Mouse (Mus musculus) forebrain, embryonic 11.5 days (tissue): Measurements from ENCODE around the gene Ulk4. TPM values are rescaled to one million over a fixed set of nuclear protein-coding genes. Genes with fewer than 3 reads are reported as not detected.

ENCODE experiments used
- ATAC-seq: fragments of 200-750 bp; cut with Nextera tagmentation; replicated peaks from 2 replicates; pipeline ENCODE4 v1.8.0; 2017; ENCODE audit warnings: moderate TSS enrichment; ENCODE audit not compliant: low FRiP score
- DNase-seq: peaks from one replicate; pipeline ENCODE4 v3.0.0-alpha.2; 2017; ENCODE audit warnings: low spot score
- H3K27ac ChIP-seq: fragments of 300-500 bp; sonication (generic); 2 replicates; pipeline ENCODE4 v1.5.1; 2014; ENCODE audit warnings: low read depth, low read length
- H3K27me3 ChIP-seq: fragments of 300-500 bp; sonication (generic); 2 replicates; pipeline ENCODE4 v1.6.1; 2014; ENCODE audit warnings: mild to moderate bottlenecking, low read length, mixed read lengths; ENCODE audit not compliant: control insufficient read depth, insufficient read depth
- H3K36me3 ChIP-seq: fragments of 300-500 bp; sonication (generic); 2 replicates; pipeline ENCODE4 v1.6.1; 2014; ENCODE audit warnings: mild to moderate bottlenecking, low read length, moderate library complexity, mixed read lengths; ENCODE audit not compliant: control insufficient read depth, insufficient read depth
- H3K4me1 ChIP-seq: fragments of 300-500 bp; sonication (generic); replicated peaks from 2 replicates; pipeline ENCODE4 v1.6.1; 2014; ENCODE audit warnings: low read length, mixed read lengths; ENCODE audit not compliant: control insufficient read depth, insufficient read depth
- H3K4me2 ChIP-seq: fragments of 300-500 bp; sonication (generic); 2 replicates; pipeline ENCODE4 v1.6.1; 2014; ENCODE audit warnings: low read depth, mild to moderate bottlenecking, low read length, moderate library complexity, mixed read lengths; ENCODE audit not compliant: severe bottlenecking
- H3K4me3 ChIP-seq: fragments of 300-500 bp; sonication (generic); 2 replicates; pipeline ENCODE4 v1.5.1; 2014; ENCODE audit warnings: low read depth, low read length
- H3K9ac ChIP-seq: fragments of 300-500 bp; sonication (generic); 2 replicates; pipeline ENCODE4 v1.6.1; 2014; ENCODE audit warnings: low read length
- H3K9me3 ChIP-seq: fragments of 300-500 bp; sonication (generic); 2 replicates; pipeline ENCODE4 v1.6.1; 2016; ENCODE audit warnings: low read length, mixed read lengths; ENCODE audit not compliant: control insufficient read depth
- WGBS: fragments of 180-500 bp; shearing (Covaris S2); extraction: QIAGEN DNeasy Blood & Tissue Kit; methylation state at CpG from one replicate; pipeline ENCODE4 v1.1.7; 2014; 5-methylcytosine and 5-hydroxymethylcytosine counted together
- polyA plus RNA-seq: library from polyadenylated mRNA; unstranded; fragments of >200 nt; fragmentation: Nextera tagmentation; extraction: Ambion mirVana; gene quantifications from 2 replicates; pipeline ENCODE4 v1.2.1, GENCODE M21; 2014

The Ulk4 gene
- polyA plus RNA-seq, 1 experiment from 2014 or later: 163 TPM

DNA sequence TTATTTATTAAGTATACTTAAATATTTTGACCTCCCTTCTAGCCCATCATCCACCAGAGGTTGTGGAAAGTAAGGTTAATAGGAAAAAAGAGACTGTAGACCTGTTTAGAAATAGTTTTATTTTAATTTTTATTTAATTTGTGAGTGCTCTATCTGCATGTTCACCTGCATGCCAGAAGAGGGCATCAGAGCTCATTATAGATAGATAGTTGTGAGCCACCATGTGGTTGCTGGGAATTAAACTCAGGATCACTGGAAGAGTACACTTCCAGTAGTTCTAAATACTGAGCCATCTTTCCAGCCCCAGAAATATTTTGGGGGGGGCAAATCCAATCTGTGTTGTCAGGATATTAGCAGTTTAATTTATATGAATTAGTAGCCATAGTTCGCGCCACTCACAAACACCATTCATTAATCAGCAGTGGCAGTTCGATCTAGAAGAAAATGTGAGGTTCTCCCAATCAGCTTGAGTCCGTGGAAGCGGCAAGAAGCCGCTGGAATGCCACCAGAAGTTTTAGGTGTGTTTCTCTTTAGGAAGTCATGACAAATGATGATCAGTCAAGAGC, 6.7 kb upstream of the Ulk4 start:
- peaks cover 3% of the 10 kb centered on the region; the same call in 1 of the 2 replicates for H3K4me1 ChIP-seq
- no peak overlapping the region for H3K4me2 ChIP-seq
- H3K9me3 ChIP-seq: peaks cover 2% of the 10 kb centered on the region; the same call in 1 of the 2 replicates
- H3K36me3 ChIP-seq: no peaks in the 10 kb centered on the region; the same call in 1 of the 2 replicates
- WGBS: 97% methylated on average over 6 of the region's 6 CpGs
- H3K27ac ChIP-seq: no peak overlapping the region
- H3K27me3 ChIP-seq: no peaks in the 10 kb centered on the region
- no peak for DNase-seq
- no peak overlapping the region for H3K4me3 ChIP-seq
- no peak for ATAC-seq
- no peak overlapping the region for H3K9ac ChIP-seq

DNA sequence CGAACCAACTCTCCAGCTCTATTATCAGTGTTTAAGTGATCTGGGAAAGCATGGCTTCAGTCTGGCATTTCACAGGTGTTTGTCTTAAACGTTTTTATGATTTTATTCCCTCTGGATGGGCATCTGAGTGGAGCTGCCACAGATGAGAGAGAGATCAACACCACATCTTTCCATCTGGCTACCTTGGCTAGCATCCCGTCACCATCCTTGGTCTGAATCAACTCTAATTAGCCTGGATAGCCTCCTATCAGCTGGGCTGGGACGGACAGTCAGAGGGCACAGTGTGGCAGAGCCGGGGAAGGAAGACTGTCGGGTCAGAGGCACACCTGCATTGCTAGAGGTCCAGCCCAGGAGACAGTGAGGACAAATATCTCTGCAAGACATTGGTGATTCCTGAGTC, 4.9 kb upstream of the Ulk4 start:
- Histone ChIP-seq H3K27me3 (no peaks in the 10 kb centered on the region), H3K4me2 (no peak overlapping the region), H3K9ac (no peak overlapping the region), H3K36me3 (no peaks in the 10 kb centered on the region; the same call in 1 of the 2 replicates), H3K4me1 (peaks cover 5% of the 10 kb centered on the region), H3K27ac (no peak overlapping the region), H3K9me3 (peaks cover 2% of the 10 kb centered on the region; the same call in 1 of the 2 replicates), H3K4me3 (no peak overlapping the region)
- WGBS: 86% methylated on average over 6 of the region's 6 CpGs
- DNase-seq (no peak), ATAC-seq (no peak)

DNA sequence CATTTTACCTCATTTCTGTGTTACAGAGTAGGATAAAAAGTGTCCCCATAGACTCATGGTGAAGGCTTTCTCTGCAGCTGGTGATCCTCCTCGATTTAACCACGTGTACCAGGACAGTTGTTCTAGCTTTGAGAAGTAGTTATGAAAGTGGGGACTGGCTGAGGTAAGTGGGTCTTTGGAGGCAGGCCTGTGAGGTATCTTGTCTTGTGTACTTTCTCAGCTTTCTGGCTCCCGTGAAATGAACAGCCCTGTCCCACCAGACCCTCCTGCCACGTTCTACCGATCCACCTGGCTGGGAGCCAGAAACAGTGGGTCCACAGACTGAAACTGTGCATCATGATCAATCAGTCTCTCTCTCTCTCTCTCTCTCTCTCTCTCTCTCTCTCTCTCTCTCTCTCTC, 2.2 kb upstream of the Ulk4 start:
- Histone ChIP-seq H3K4me3 (no peak overlapping the region), H3K9me3 (peaks cover 2% of the 10 kb centered on the region; the same call in 1 of the 2 replicates), H3K9ac (no peak overlapping the region), H3K27me3 (no peaks in the 10 kb centered on the region), H3K27ac (no peak overlapping the region), H3K4me1 (peaks cover 2% of the 10 kb centered on the region; the same call in 1 of the 2 replicates), H3K4me2 (no peak overlapping the region), H3K36me3 (no peaks in the 10 kb centered on the region; the same call in 1 of the 2 replicates)
- DNase-seq (no peak), ATAC-seq (no peak)
- WGBS: 90% methylated on average over 5 of the region's 5 CpGs

DNA sequence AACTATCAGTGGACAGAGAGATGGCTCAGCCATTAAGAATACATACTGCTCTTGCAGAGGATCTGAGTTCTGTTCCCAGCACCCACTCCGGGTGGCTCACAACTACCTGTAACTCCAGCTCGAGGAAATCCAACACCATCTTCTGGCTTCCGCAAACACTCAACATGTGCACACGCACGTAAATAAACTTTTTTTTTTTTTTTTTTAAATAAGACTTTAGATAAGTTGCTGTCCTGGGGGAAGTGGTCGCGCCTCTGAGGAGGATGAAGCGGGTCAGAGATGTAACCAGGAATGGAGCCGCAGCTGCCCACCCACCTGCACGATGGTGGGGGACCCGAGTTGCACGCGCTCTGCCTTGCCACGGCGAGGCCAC, 266 bp downstream of the Ulk4 start:
- no peaks in the 10 kb centered on the region for H3K36me3 ChIP-seq
- H3K4me2 ChIP-seq: peak overlapping the region; percentile 84
- ATAC-seq (no peak), DNase-seq (no peak)
- no peaks in the 10 kb centered on the region for H3K9me3 ChIP-seq
- peaks cover 2% of the 10 kb centered on the region; the same call in 1 of the 2 replicates for H3K4me1 ChIP-seq
- no peak overlapping the region for H3K27ac ChIP-seq
- WGBS: 15% methylated on average over 15 of the region's 15 CpGs
- no peaks in the 10 kb centered on the region for H3K27me3 ChIP-seq
- H3K9ac ChIP-seq: peak overlapping the region; percentile 70
- H3K4me3 ChIP-seq: peak overlapping the region; percentile 70

DNA sequence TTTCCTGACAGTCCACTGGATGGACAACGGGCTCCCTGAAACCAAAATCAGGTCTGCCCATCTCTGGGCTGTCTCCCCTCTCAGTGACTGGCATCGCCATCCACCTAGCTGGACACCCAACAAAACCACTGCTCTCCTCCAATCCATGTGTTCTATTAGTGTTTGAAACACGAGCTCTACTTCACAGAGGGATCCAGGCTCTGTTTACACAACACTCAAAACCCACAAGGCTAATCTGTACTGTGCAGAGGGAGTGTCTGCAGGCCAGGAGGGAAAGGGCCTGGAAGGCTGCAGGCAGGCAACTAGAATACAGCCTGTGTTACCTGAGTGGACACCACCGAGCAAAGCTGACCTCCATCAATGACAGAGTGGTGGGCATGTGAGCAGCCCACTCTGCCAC, 5.4 kb downstream of the Ulk4 start:
- Histone ChIP-seq H3K9me3 (no peaks in the 10 kb centered on the region), H3K9ac (no peak overlapping the region), H3K4me3 (no peak overlapping the region), H3K36me3 (no peaks in the 10 kb centered on the region), H3K27me3 (no peaks in the 10 kb centered on the region), H3K27ac (no peak overlapping the region), H3K4me2 (no peak overlapping the region), H3K4me1 (no peaks in the 10 kb centered on the region; the same call in 1 of the 2 replicates)
- 72% methylated on average over 4 of the region's 4 CpGs for whole genome bisulfite sequencing
- no peak for DNase-seq
- no peak for ATAC-seq

DNA sequence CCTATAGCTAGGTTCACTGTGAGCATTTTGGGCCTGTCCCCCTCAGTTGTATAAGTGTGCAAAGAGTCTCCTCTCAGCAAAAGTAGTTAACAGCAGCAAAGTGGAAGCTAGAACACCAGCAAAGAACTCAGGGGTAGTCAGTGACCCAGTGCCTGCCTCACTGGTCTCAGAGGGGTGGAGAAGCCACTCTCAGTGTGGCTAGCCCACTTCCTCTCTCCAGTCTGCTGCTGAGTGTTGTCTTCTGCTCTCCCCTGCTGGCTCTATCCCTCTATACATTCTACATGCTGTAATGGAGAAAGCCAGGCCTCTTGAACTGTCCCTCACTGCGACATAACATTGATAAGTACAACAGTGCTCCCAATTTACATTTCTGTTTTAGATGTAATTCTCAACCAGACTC, 5.8 kb downstream of the Ulk4 start:
- WGBS: 93% methylated on average over 1 of the region's 1 CpGs
- Histone ChIP-seq H3K9me3 (no peaks in the 10 kb centered on the region), H3K27ac (no peak overlapping the region), H3K4me1 (no peaks in the 10 kb centered on the region), H3K4me3 (no peak overlapping the region), H3K9ac (no peak overlapping the region), H3K27me3 (no peaks in the 10 kb centered on the region), H3K4me2 (no peak overlapping the region), H3K36me3 (no peaks in the 10 kb centered on the region)
- no peak for ATAC-seq
- no peak for DNase-seq

DNA sequence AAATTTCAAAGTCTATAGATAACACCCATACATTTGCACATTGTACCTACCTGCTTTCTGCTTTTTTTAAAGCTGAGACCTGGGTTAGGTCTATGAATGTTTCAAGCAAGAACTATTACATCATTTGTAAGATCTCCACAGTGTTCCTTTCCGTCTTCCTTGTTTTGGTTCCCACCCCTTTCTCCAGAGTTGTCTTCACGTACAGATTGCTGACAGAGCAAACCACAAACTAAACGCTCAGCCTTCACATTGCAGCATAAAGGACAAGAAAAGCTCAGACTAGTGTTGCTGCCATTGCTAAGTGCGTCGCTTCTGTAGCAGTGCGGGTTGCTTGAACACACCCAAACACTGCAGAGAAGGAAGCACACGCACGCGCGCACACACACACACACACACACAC, 11.7 kb downstream of the Ulk4 start:
- no peak overlapping the region for H3K4me3 ChIP-seq
- H3K27me3 ChIP-seq: no peaks in the 10 kb centered on the region
- no peak for ATAC-seq
- DNase-seq: no peak
- no peaks in the 10 kb centered on the region for H3K9me3 ChIP-seq
- H3K4me1 ChIP-seq: no peaks in the 10 kb centered on the region
- 89% methylated on average over 10 of the region's 10 CpGs for WGBS
- no peak overlapping the region for H3K27ac ChIP-seq
- H3K9ac ChIP-seq: no peak overlapping the region
- H3K36me3 ChIP-seq: no peaks in the 10 kb centered on the region
- H3K4me2 ChIP-seq: no peak overlapping the region

DNA sequence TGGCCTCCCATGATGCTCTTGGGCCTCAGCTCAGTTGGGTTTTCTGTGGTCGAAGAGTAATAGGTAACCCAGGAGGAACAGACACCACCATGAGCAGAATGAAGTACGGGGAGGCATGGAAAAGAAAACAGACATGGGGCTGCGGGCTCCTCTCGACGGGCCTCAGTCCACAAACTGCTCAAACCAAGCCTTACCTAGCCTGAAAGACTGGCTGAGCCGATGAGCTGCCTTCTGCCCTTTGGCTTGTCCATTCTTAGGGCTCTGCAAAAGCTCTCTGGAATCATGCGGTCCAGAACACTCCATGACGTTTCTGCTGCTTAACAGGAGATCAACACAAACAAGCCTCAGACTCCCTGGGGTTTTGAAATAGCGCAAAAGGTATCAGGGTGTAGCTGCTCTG, 19.9 kb downstream of the Ulk4 start:
- no peak overlapping the region for H3K27ac ChIP-seq
- H3K4me3 ChIP-seq: no peak overlapping the region
- ATAC-seq: no peak
- H3K27me3 ChIP-seq: no peaks in the 10 kb centered on the region
- WGBS: 82% methylated on average over 9 of the region's 9 CpGs
- DNase-seq: no peak
- H3K36me3 ChIP-seq: no peaks in the 10 kb centered on the region
- H3K9me3 ChIP-seq: no peaks in the 10 kb centered on the region
- no peak overlapping the region for H3K4me2 ChIP-seq
- no peak overlapping the region for H3K9ac ChIP-seq
- no peaks in the 10 kb centered on the region for H3K4me1 ChIP-seq

DNA sequence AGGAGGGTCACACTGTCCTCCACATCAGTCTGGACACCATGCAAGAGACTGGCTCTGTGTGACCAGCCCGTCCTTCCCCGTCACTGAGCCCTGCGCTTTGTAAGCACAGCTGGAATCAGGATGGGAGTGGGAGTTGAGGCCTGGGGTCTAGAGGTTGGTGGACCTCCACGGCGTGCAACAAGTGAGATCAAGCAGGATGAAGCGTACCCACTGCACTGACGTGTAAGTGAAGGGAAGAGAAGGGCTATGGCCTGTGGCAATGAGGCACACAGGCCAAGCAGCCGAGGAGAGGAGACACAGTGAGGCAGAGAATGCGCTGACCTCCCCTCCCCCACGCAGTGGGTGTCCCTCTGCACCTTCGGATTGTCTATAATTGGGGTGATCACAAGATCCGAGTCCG, 22.2 kb downstream of the Ulk4 start:
- WGBS: 92% methylated on average over 13 of the region's 13 CpGs

More for the DNA sequence above, 22.2 kb downstream of the Ulk4 start:
- Histone ChIP-seq H3K9ac (no peak overlapping the region), H3K4me3 (no peak overlapping the region), H3K27me3 (no peaks in the 10 kb centered on the region), H3K4me2 (no peak overlapping the region), H3K4me1 (no peaks in the 10 kb centered on the region), H3K9me3 (no peaks in the 10 kb centered on the region), H3K27ac (no peak overlapping the region), H3K36me3 (no peaks in the 10 kb centered on the region; the same call in 1 of the 2 replicates)
- ATAC-seq: no peak
- DNase-seq: no peak
